Mouse (Mus musculus) heart, embryonic 15.5 days (tissue): Measurements from ENCODE around the gene Aco1. TPM values are rescaled to one million over a fixed set of nuclear protein-coding genes. Genes with fewer than 3 reads are reported as not detected.
A peak's percentile ranks its signal among the peaks of the same experiment; 100 is the strongest.

ENCODE experiments used
- ATAC-seq: fragments of 200-750 bp; cut with Nextera tagmentation; replicated peaks from 2 replicates; pipeline ENCODE4 v1.8.0; 2017; ENCODE audit warnings: low read depth, moderate TSS enrichment; ENCODE audit not compliant: insufficient number of reproducible peaks, insufficient read depth, low FRiP score
- H3K27ac ChIP-seq: fragments of 300-500 bp; sonication (generic); 2 replicates; pipeline ENCODE4 v1.5.1; 2015; ENCODE audit warnings: mild to moderate bottlenecking, inconsistent platforms
- H3K27me3 ChIP-seq: fragments of 300-500 bp; sonication (generic); 2 replicates; pipeline ENCODE4 v1.6.1; 2015; ENCODE audit warnings: inconsistent platforms
- H3K36me3 ChIP-seq: fragments of 300-500 bp; sonication (generic); 2 replicates; pipeline ENCODE4 v1.6.1; 2015; ENCODE audit warnings: mild to moderate bottlenecking, inconsistent platforms
- H3K4me1 ChIP-seq: fragments of 300-500 bp; sonication (generic); replicated peaks from 2 replicates; pipeline ENCODE4 v1.6.1; 2015; ENCODE audit warnings: inconsistent platforms
- H3K4me2 ChIP-seq: fragments of 300-500 bp; sonication (generic); 2 replicates; pipeline ENCODE4 v1.6.1; 2015; ENCODE audit warnings: inconsistent platforms, mild to moderate bottlenecking, moderate library complexity
- H3K4me3 ChIP-seq: fragments of 300-500 bp; sonication (generic); 2 replicates; pipeline ENCODE4 v1.5.1; 2015; ENCODE audit warnings: mild to moderate bottlenecking, inconsistent platforms
- H3K9ac ChIP-seq: fragments of 300-500 bp; sonication (generic); 2 replicates; pipeline ENCODE4 v1.6.1; 2015; ENCODE audit warnings: mild to moderate bottlenecking, inconsistent platforms
- H3K9me3 ChIP-seq: fragments of 300-500 bp; sonication (generic); replicated peaks from 2 replicates; pipeline ENCODE4 v1.6.1; 2016; ENCODE audit warnings: inconsistent platforms
- WGBS: fragments of 180-500 bp; shearing (Covaris S2); methylation state at CpG from one replicate; pipeline ENCODE4 v1.1.7; 2015; ENCODE audit warnings: mixed read lengths; 5-methylcytosine and 5-hydroxymethylcytosine counted together
- polyA plus RNA-seq: library from polyadenylated mRNA; unstranded; fragments of >200 nt; fragmentation: Nextera tagmentation; extraction: Ambion mirVana; gene quantifications from 2 replicates; pipeline ENCODE4 v1.2.1, GENCODE M21; 2015

Aco1 gene
- polyA plus RNA-seq, 1 experiment from 2014 or later = 30.3 TPM

- peak overlapping the region; percentile 81 for H3K4me2 ChIP-seq
- H3K36me3 ChIP-seq = no peaks in the 10 kb centered on the region
- peak overlapping the region; percentile 74 for H3K4me3 ChIP-seq
- H3K27ac ChIP-seq = peak overlapping the region; percentile 92
- H3K4me1 ChIP-seq = peaks cover 14% of the 10 kb centered on the region
- no peaks in the 10 kb centered on the region for H3K27me3 ChIP-seq
- peak overlapping the region; percentile 84 for H3K9ac ChIP-seq
- WGBS = under 1% methylated on average over 27 of the region's 27 CpGs
- ATAC-seq = no peak; the same call in 1 of the 2 replicates
- no peaks in the 10 kb centered on the region for H3K9me3 ChIP-seq
Measured at GRCm38 (mm10) chr4:40143533-40143871, 621 bp downstream of the Aco1 start.

GRCm38 (mm10) chr4:40144543-40144942 is 1.7 kb downstream of the Aco1 start:
- no peaks in the 10 kb centered on the region for H3K27me3 ChIP-seq
- WGBS = 45% methylated on average over 1 of the region's 1 CpGs
- H3K4me2 ChIP-seq = peak overlapping the region; percentile 81
- H3K36me3 ChIP-seq = no peaks in the 10 kb centered on the region
- H3K27ac ChIP-seq = no peak overlapping the region
- peak overlapping the region; percentile 74 for H3K4me3 ChIP-seq
- ATAC-seq = no peak
- no peak overlapping the region for H3K9ac ChIP-seq
- peaks cover 14% of the 10 kb centered on the region for H3K4me1 ChIP-seq
- no peaks in the 10 kb centered on the region for H3K9me3 ChIP-seq

- Histone ChIP-seq H3K4me2 (no peak overlapping the region), H3K4me1 (peaks cover 14% of the 10 kb centered on the region), H3K27ac (no peak overlapping the region), H3K36me3 (no peaks in the 10 kb centered on the region), H3K9me3 (no peaks in the 10 kb centered on the region), H3K27me3 (no peaks in the 10 kb centered on the region), H3K9ac (no peak overlapping the region), H3K4me3 (no peak overlapping the region)
- ATAC-seq = no peak
- 74% methylated on average over 3 of the region's 3 CpGs for WGBS
Measured at GRCm38 (mm10) chr4:40144981-40145380, 2.1 kb downstream of the Aco1 start.

- Histone ChIP-seq H3K9ac (no peak overlapping the region), H3K27ac (no peak overlapping the region), H3K4me3 (no peak overlapping the region), H3K9me3 (no peaks in the 10 kb centered on the region), H3K4me1 (peaks cover 5% of the 10 kb centered on the region), H3K27me3 (no peaks in the 10 kb centered on the region), H3K4me2 (no peak overlapping the region), H3K36me3 (no peaks in the 10 kb centered on the region)
- WGBS = 62% methylated on average over 5 of the region's 5 CpGs
- ATAC-seq = no peak
Measured at GRCm38 (mm10) chr4:40148281-40148680, 5.4 kb downstream of the Aco1 start.

- WGBS = 87% methylated on average over 7 of the region's 7 CpGs
- Histone ChIP-seq H3K27me3 (no peaks in the 10 kb centered on the region), H3K4me3 (no peak overlapping the region), H3K4me2 (no peak overlapping the region), H3K4me1 (no peaks in the 10 kb centered on the region), H3K27ac (no peak overlapping the region), H3K9me3 (no peaks in the 10 kb centered on the region), H3K36me3 (no peaks in the 10 kb centered on the region), H3K9ac (no peak overlapping the region)
- ATAC-seq = no peak
Measured at GRCm38 (mm10) chr4:40150046-40150445, 7.2 kb downstream of the Aco1 start.

- 96% methylated on average over 2 of the region's 2 CpGs for WGBS
- no peak for ATAC-seq
Measured at GRCm38 (mm10) chr4:40152771-40153170, 9.9 kb downstream of the Aco1 start.

GRCm38 (mm10) chr4:40153500-40153899 is 10.6 kb downstream of the Aco1 start:
- 95% methylated on average over 4 of the region's 4 CpGs for WGBS

More at GRCm38 (mm10) chr4:40152771-40153170, 9.9 kb downstream of the Aco1 start:
- Histone ChIP-seq H3K36me3 (no peaks in the 10 kb centered on the region), H3K4me2 (no peak overlapping the region), H3K9me3 (no peaks in the 10 kb centered on the region), H3K4me3 (no peak overlapping the region), H3K4me1 (peaks cover 13% of the 10 kb centered on the region), H3K27ac (no peak overlapping the region), H3K9ac (no peak overlapping the region), H3K27me3 (no peaks in the 10 kb centered on the region)

GRCm38 (mm10) chr4:40154751-40155150 is 11.9 kb downstream of the Aco1 start:
- WGBS = 88% methylated on average over 4 of the region's 4 CpGs
- Histone ChIP-seq H3K4me1 (peaks cover 13% of the 10 kb centered on the region), H3K9ac (no peak overlapping the region), H3K36me3 (no peaks in the 10 kb centered on the region), H3K27ac (no peak overlapping the region), H3K4me3 (no peak overlapping the region), H3K4me2 (no peak overlapping the region), H3K9me3 (no peaks in the 10 kb centered on the region), H3K27me3 (no peaks in the 10 kb centered on the region)
- ATAC-seq = no peak

More at GRCm38 (mm10) chr4:40153500-40153899, 10.6 kb downstream of the Aco1 start:
- H3K4me2 ChIP-seq = no peak overlapping the region
- no peak overlapping the region for H3K27ac ChIP-seq
- no peak overlapping the region for H3K9ac ChIP-seq
- no peaks in the 10 kb centered on the region for H3K9me3 ChIP-seq
- ATAC-seq = no peak
- peaks cover 13% of the 10 kb centered on the region for H3K4me1 ChIP-seq
- H3K27me3 ChIP-seq = no peaks in the 10 kb centered on the region
- no peaks in the 10 kb centered on the region for H3K36me3 ChIP-seq
- no peak overlapping the region for H3K4me3 ChIP-seq

- Histone ChIP-seq H3K27me3 (no peaks in the 10 kb centered on the region), H3K36me3 (no peaks in the 10 kb centered on the region), H3K4me1 (peaks cover 13% of the 10 kb centered on the region), H3K9me3 (no peaks in the 10 kb centered on the region), H3K9ac (no peak overlapping the region), H3K4me2 (no peak overlapping the region), H3K27ac (no peak overlapping the region), H3K4me3 (no peak overlapping the region)
- 88% methylated on average over 13 of the region's 13 CpGs for WGBS
- no peak for ATAC-seq
Measured at GRCm38 (mm10) chr4:40155467-40155999, 12.7 kb downstream of the Aco1 start.

GRCm38 (mm10) chr4:40156153-40156552 is 13.3 kb downstream of the Aco1 start:
- whole genome bisulfite sequencing = 47% methylated on average over 2 of the region's 2 CpGs
- ATAC-seq = no peak
- Histone ChIP-seq H3K9me3 (no peaks in the 10 kb centered on the region), H3K4me2 (no peak overlapping the region), H3K36me3 (no peaks in the 10 kb centered on the region), H3K4me1 (peaks cover 13% of the 10 kb centered on the region), H3K9ac (no peak overlapping the region), H3K27me3 (no peaks in the 10 kb centered on the region), H3K4me3 (no peak overlapping the region), H3K27ac (no peak overlapping the region)

GRCm38 (mm10) chr4:40156582-40157499 is 14.0 kb downstream of the Aco1 start:
- Histone ChIP-seq H3K27ac (no peak overlapping the region), H3K27me3 (no peaks in the 10 kb centered on the region), H3K4me3 (no peak overlapping the region), H3K9ac (no peak overlapping the region), H3K36me3 (no peaks in the 10 kb centered on the region), H3K4me2 (no peak overlapping the region), H3K9me3 (no peaks in the 10 kb centered on the region), H3K4me1 (peaks cover 13% of the 10 kb centered on the region)
- no peak for ATAC-seq
- WGBS = 70% methylated on average over 18 of the region's 18 CpGs
